Mouse (Mus musculus) C2C12 (cell line): ENCODE data around the gene Rrp12.

Source experiments
- CTCF ChIP-seq: IDR thresholded peaks from one replicate; pipeline ENCODE4 v1.5.1; 2011; ENCODE audit not compliant: control insufficient read depth, insufficient read depth, insufficient read length
- FOSL1 ChIP-seq: IDR thresholded peaks from one replicate; pipeline ENCODE4 v1.8.0; 2011; ENCODE audit warnings: mild to moderate bottlenecking, low read length; ENCODE audit not compliant: poor library complexity, insufficient read depth, severe bottlenecking
- MAX ChIP-seq: IDR thresholded peaks from one replicate; pipeline ENCODE4 v1.6.1; 2011; ENCODE audit warnings: mild to moderate bottlenecking, control low read depth
- USF1 ChIP-seq: IDR thresholded peaks from one replicate; pipeline ENCODE4 v1.6.1; 2011; ENCODE audit warnings: low read depth, mild to moderate bottlenecking, control low read depth, moderate library complexity

GRCm38 (mm10) chr19:41881842-41882241 is 14.1 kb downstream of the Rrp12 start:
- TF ChIP-seq USF1 (no peak), FOSL1 (no peak), CTCF (no peak), MAX (no peak)
